Mouse (Mus musculus) mesoderm, embryonic 11.5 days (tissue): ENCODE data around the gene Atp5d.

Experiments
- DNase-seq: peaks from one replicate; pipeline ENCODE4 v3.0.0-alpha.2; 2012; ENCODE audit warnings: low read depth, low spot score

Gene Atp5d

DNA sequence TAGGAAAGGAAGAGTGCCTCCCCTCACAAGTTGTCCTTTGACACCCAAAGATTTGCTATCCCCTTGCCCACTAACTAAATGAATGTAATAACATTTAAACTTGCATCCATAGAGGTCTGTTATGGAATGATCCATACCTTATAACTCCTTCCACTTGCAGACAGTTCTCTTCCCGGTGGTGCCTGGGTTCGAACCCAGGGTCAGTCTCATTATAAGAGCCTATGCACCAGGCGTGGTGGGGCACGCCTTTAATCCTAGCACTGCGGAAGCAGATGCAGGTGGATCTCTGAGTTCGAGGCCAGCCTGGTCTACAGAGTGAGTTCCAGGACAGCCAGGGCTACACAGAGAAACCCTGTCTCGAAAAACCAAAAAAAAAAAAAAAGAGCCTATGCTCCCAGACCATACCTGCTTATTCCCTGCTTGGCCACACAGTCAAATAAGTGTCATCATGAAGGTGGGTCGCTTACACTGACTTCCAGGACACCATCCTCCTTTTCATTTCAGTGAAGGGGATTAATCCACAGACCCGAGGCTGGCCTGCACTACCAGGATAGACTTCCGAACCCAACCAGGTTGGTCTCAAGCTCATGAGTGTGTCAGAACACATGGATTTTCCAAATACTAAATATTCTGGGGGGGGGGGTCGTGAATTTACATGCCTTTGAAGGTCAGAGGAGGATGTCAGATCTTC, 1.7 kb downstream of the Atp5d start:
- DNase-seq: no peak

DNA sequence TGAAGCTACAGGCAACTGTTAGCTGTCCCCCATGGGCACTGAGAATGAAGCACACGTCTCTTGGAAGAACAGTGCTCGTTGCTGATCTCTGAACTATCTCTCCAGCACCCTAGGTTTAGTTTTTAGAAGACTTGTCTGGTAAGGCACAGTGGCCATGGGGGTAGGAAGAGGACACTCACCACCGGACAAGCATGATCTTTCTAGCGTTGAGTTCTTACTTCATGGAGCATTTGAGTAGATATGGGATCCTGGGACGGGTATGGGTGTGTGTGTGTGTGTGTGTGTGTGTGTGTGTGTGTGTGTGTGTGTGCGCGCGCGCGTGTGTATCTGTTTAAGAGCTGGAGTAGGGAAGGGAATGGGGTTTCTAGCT, 2.2 kb downstream of the Atp5d start, which contains the start of gene Cbarp:
Gene Cbarp (minus strand): TSS at position 170 of the 370 bp plus-strand sequence.
- DNase-seq: no peak

DNA sequence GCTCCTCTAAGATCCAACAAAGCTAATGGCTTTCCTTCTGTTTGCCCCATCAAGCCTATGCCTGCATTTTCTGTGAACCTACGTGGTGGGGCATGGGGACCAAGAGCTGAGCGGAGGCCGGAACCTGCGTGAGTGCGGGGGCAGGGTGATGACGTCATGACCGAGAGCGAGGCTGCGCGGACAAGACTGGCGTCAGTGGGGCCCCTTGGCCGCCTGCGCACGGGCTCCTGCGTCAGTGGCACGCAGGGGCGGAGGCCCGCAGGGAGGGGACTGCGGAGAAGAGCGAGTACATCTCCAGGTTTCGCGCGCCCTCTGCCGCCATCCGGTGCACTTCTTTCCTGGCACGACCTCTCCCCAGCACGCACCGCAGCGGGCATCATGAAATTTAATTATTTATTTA, 2.8 kb downstream of the Atp5d start:
- DNase-seq: peak; percentile 95

DNA sequence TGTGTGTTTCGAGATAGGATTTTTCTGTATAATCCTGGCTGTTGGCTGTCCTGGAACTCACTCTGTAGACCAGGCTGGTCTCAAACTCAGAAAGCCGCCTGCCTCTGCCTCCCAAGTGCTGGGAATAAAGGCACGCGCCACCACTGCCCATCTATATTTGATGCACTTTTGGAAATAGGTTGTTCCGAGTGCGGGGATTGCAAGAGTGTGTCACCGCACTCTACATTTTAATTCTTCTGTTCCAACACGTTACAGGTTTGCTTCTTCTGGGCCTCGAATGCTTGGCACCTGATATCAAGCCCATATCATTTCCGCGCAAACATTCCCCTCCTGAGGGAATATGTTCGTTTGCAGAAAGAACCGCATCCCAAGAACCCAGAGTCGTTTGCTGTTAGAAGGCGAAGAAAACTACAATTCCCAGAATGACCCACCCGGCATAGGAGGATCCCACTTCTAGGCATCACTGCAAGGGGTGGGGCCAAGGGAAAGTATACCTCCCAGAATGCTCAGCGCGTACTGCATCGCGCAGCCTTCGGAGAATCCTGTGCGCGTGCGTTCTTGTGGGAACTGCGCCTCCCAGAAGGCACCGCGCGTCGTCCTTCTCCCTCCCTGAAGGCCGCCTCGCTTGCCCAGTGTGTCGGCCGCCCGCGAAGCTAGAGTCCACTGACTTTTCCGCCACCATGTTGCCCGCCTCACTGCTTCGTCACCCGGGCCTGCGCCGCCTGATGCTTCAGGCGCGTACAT, 3.5 kb downstream of the Atp5d start:
- DNase-seq: peak; percentile 99

DNA sequence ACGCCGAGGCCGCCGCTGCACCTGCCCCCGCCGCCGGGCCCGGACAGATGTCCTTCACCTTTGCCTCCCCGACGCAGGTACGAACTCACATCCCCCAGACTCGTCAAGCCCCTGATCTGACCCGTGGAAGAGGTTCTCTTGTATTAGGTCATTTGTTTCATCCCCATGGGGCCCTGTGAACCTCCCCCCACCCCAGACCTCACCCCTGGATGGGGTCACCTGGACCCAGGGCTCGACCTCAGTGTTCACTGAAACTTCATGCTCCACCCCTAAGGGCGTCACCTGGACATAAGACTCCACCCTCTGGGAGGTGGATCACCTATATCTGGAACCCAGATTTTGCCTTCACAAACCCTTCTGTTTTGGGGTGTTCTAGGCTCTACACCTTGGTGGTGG, 4.1 kb downstream of the Atp5d start:
- no peak for DNase-seq

DNA sequence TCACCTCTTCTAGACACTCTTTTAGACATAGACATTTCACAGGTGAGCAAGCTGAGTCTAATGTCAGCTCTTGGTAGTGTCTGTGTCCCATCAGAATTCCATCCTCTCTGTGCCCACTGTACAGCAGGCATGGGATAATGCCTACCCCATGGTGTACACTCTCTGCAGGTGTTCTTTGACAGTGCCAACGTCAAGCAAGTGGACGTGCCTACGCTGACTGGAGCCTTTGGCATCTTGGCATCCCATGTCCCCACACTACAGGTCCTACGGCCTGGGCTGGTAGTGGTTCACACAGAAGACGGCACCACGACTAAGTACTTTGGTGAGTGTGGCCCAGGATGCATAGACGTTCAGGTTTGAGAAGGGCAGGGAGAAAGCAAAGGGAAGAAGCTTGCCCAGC, 5.2 kb downstream of the Atp5d start:
- DNase-seq: no peak

DNA sequence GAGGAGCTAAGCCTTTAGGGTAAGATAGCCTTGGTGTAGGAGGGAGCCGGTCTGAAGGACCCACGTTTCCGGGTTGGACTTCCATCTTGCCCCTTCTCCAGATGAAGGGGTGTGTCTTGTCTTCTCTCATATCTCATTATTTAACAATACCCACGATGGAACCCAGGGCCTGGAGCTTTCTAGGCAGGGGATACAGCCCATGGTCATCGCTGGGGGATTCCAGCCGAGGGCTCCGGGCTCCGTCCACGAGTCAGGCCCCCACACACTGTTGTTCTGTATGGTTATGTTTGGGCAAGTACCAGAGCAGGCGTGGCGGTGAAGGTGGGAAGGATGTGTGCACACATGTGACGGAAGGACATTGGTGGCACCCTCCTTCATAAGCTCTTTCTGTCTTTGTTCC, 5.7 kb downstream of the Atp5d start:
- no peak for DNase-seq

DNA sequence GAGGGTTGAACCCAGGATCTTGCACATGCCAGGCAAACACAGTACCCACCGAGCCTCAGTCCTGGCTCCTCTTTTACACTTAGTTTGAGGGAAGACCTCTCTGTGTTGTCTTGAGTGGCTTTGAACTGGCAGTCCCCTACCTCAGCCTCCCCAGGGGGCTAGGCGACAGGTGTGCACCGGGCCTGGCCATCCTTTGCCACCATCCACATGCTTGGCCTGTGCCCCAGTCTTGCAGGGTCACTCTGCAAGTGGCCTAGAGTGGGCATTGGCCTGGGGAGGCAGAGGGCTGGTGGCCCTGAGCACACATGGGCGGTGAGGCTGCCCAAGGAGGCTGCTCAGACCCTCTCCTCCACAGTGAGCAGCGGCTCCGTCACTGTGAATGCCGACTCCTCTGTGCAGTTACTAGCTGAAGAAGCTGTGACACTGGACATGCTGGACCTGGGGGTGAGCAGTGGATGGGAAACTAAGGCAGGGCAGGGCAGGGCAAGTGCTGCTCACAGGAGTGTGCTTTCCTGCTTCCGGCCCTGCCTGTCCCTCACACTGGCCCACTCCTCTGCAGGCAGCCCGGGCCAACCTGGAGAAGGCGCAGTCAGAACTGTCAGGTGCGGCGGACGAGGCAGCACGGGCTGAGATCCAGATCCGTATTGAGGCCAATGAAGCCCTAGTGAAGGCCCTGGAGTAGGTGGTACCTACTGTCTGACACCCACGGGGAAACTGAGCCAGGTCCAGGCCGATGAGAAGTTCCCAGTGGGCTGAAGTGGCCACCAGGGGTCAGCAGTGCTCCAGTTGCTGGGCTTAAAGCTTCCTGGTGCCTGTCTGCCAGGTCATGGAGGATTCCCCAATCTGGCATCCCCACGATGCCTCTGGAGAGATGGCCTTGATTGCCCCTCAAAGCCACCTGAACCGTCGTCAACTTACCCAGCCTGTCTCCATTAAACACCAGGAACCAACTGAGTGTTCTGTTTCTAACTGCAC, 6.7 kb downstream of the Atp5d start:
- no peak for DNase-seq

DNA sequence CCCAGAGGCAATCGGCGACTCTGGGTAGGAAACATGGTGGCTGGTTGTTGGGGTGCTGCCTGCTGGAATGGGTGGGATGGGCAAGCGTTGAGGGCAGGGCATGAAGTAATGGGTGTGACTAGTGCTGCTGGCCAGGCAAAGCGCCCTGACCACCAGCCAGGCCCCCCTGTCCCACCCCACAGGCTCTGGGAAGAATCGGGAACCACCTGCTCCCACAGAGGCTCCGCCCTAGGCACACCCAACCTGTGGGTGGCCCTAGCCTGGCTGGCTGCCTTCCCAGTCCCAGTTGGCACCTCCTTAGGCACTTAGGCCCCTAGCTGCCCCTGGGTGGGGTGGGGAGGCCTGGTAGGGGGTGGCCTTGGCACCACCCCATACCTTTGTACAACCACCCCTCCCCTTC, 7.5 kb downstream of the Atp5d start:
- no peak for DNase-seq

DNA sequence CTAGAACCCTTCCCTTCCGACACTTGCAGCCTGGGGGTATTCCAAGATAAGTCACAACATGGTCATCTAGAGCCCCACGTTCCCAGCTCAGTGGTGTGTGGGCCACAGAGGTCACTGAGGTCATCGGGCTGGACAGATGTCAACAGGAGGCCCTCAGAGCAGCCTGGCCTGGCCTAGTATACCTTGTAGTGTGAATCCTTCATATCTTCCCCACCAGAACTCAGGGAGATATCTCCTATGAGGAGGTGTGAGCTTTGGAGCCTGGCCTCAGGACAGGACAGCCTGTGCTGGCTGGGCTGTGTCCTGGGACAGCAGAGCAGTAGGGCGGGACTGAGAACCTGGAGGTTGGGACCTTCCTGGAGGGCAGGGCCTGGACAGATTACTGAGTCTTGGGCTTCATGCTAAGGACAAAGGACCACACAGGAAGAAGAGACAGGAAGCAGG, 8.2 kb downstream of the Atp5d start:
- DNase-seq: no peak

DNA sequence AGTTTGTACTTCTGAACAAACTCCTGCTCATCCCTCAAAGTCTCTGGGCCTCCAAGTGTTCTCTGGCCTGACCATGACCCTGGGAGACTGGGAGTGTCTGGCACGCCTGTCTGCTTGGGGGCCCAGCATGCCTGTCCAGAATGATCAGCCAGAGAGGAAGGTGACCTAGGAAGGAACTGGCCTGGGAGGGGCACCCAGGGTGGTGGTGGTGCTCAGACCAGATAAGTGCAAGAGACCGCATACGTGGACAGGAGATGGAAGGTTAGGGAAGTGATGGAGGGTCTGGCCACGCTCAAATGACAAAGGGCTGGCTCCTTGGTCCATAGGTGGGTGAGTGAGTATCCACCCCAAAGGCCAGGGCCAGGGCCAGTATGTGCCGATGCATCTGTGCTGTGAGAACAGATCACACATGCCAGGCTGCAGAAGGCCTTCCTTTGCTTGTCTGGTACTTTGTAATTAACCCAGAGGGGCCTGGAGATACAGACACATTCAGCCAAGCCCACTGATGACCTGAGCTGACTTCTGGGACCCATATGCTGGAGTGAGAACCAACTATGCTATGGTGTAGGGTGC, 8.8 kb downstream of the Atp5d start:
- DNase-seq: no peak

DNA sequence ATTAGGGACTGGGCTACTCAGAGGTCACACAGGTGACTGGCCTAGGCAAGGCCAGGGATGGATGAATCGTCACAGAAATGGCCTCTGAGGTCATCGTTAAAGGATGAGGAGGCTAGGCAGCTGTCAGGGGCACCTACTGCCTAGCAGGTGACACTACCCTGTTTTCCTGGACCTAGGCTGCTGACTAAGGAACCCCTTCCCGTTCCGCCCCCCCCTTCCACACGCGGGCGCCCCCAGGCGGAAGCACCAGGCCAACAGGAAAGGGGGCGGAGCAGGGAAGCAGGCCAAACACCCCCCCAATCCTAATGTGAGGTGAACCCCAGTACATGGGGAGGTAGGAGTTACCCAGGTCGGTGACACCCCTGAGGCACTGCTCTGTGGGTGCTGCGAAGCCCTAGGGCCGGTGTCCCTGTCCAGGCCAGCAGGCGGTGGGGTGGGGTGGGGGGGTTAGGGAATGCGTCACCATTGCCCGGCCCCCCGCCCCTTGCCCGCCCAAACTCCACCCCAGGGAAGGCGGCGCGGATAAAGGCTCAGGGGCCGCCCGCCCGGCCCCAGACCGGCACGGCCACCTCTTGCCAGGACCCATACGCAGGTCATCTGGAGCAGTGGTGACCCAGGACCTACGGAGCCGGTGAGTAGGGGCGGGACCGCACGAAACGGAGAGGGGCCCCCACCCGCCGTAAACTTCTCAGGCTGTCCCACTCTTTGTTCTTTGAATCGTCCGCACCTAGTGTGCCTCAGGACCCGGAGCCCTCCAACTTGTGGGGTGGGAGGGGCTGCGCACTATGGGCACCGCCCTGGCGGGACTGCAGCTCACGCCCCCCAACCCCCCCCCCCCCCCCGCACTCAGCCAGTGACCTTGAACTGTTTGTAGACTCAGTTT, 9.5 kb downstream of the Atp5d start, which contains the start of gene Midn:
Gene Midn (plus strand): TSS at position 554 of the 883 bp plus-strand sequence.
- peak; percentile 79 for DNase-seq

DNA sequence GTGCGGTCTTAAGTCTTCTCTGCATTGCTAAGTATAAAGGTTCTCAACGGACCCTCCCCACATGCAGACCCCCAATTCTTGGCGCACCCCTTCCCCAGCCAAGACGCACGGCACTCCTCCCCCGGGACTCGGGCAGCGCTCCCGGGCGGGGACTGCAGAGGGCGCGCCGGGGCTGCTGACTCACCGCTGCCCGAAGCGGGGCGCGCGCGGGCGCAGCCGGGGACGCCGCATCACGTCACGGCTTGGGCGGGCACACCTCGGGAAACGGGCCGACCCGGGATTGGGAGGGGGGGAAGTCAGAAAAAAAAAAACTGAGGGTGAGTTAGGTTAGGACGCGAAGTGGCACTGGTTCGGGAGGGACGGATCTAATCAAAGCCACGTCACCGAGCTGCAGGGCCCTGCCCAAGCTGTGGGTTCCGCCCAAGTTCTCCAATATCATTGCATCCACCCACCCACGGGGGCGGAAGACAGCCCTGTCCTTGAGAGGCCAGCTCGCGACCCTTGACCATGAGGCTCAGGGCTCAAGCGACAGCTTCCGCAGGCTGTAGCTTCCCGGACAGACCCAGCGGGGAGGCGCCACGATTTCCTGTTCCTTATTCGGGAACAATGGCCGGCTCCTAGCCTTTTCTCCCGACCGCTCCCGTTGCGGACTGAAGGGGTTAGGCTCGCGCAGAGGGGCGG, 10.3 kb downstream of the Atp5d start:
- DNase-seq: peak; percentile 96

DNA sequence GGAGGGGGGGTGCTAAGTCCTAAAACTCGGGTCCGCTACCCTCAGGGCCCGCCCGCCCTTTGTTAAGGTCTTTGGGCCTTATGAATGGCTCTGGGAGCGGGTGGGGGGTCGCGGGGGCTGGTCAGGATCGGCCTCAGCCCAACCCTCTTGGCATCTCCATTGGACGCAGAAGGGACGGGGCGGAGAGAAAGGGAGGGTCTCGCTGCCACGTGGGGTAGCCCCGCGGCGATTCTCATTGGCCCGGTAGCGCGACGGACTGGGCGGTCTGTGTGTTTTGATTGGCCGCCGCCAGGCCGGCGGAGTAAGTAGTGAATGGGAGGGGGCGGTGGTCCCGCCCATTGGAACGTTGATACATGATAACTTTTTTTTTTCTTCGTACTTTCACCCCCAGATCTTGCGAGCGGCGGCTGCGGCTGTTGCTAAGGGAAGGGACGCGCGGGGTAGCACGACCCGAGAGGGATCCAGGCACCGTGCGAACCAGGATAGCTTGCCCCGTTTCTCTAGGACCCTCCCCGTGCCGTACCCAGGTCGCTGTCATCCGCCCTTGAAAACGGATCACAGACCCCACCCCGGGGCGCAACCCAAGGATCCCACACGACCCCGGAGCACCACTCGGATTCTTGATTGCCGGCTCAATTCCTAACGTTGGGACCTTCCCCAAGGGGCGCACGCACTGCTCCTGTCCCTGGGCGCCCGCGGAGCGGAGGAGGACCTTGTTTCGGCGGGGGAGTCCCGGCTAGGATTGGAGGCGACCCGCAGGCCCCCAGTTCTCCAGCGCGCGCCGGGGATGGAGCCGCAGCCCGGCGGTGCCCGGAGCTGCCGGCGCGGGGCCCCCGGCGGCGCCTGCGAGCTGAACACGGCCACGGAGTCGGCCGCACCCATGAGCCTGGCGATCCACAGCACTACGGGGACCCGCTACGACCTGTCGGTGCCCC, 11.1 kb downstream of the Atp5d start:
- peak; percentile 99 for DNase-seq

DNA sequence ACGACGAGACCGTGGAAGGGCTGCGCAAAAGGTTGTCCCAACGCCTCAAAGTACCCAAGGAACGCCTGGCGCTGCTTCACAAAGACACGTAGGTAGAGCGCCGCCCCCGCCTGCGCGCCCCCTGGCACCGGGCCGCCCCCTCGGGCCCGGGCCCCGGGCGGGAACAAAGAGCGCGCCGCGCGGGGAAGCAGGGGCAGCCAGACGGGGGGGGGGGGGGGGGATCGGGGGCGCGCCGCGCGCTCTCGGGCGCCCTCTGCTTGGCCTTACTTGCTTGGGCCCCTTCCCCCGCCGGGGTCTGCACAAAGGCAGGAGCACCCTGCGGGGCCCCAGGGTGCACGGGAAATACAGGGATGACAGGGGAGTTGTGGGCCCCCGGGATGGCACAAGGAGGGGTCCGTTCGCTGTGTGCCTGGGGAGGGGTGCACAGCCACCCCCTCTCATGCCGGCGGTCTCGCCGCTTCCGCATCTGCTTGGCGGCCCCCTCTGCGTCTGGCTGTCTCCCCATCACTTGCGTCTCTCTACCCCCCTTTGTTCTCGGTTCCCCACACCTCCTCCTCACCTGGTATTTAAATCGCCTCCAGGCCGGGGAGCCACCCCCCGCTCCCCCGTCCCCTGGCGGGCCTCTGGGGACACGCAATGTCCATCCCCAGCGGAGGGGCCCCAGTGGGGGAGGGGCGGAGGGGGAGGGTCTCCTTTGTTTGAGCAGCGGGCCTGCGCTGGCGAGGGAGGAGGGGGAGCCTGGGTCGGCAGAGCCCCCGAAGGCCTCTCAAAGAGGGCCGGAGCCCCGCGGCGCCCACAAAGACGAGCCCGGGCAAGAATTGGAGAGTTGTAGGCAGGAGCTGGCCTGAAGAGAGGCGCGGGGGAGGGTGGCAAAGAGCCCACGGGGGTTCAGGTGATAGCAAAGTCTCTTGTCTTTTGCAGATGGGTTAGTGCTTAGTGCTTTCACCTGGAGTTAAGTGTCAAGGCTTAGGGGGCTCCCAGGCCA, 12.1 kb downstream of the Atp5d start:
- peak; percentile 88 for DNase-seq

DNA sequence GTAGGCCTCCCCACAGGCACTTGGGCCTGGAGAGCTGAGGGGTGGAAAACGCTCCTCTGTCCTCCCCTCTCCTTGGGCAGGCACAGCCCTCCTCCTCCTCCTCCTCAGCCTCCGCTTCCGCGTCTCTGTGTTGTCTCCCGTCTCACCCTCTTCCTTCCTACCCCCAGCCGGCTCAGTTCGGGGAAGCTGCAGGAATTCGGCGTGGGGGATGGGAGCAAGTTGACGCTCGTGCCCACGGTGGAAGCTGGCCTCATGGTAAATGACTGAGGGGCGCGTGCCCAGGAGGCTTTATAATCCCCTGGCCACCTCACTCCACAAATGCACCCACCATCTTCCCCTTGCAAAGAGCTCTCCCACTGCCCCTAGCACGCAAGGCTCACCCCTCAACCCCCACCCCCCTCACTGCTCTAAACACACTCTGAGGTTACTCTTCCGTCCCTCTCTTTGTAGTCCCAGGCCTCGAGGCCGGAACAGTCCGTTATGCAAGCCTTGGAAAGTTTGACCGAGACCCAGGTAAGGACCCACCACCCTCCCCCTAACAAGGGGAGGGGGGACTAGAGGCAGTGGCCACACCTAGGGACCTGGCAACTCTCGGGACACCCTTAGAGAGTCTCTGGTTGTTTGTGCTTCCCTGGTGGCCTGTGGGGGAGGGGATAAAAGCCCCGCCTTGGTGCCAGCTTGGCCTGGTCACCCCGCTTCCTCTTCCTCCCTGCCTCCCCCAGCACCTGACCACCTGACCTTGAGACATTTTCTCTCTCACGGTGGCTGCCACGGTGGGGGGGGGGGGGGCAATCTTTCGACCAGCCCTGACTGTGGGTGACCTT, 13.0 kb downstream of the Atp5d start:
- DNase-seq: no peak
